Mouse (Mus musculus) CH12.LX (cell line): Measurements from ENCODE around the gene Ptgir. TPM values are rescaled to one million over a fixed set of nuclear protein-coding genes. Genes with fewer than 3 reads are reported as not detected.

Experiments used
- DNase-seq: peaks from one replicate; pipeline ENCODE4 v3.0.0-alpha.2; 2013; ENCODE audit errors: extremely low read depth
- H3K27ac ChIP-seq: 2 replicates; pipeline ENCODE4 v1.5.1; 2012; ENCODE audit warnings: low read depth, mild to moderate bottlenecking, control low read depth, moderate library complexity; ENCODE audit not compliant: insufficient read depth
- H3K27me3 ChIP-seq: replicated peaks from 2 replicates; pipeline ENCODE3; 2012; ENCODE audit warnings: inconsistent platforms
- H3K36me3 ChIP-seq, 2 experiments: replicated peaks in 1 of 2; 2 replicates each; pipeline versions ENCODE3 to v1.6.1; 2012; ENCODE audit warnings: inconsistent platforms in 1 of 2, low read length in 1 of 2, mild to moderate bottlenecking in 1 of 2, mixed read lengths in 1 of 2, moderate library complexity in 1 of 2; ENCODE audit not compliant: control insufficient read depth in 1 of 2, insufficient read depth in 1 of 2
- H3K4me1 ChIP-seq, 2 experiments: 2 replicates each; pipeline ENCODE4 v1.6.1; 2012; ENCODE audit warnings: inconsistent platforms in 1 of 2, moderate library complexity in 1 of 2; ENCODE audit not compliant: insufficient read depth in 2 of 2, control insufficient read depth in 1 of 2
- H3K4me2 ChIP-seq: 2 replicates; pipeline ENCODE4 v1.6.1; 2012; ENCODE audit warnings: low read depth, mild to moderate bottlenecking, control low read depth; ENCODE audit not compliant: poor library complexity, insufficient read depth, severe bottlenecking
- H3K4me3 ChIP-seq, 3 experiments: fragments of 150-350 bp in 1 of 3; sonication (generic) in 1 of 3; replicated peaks in 1 of 3; 2 replicates each; pipeline versions ENCODE3 to v1.5.1; 2011 to 2012; ENCODE audit warnings: low read depth in 2 of 3, low read length in 2 of 3, mild to moderate bottlenecking in 2 of 3, moderate library complexity in 2 of 3, control low read depth in 1 of 3, improper control_type of control experiment in 1 of 3, inconsistent platforms in 1 of 3, mixed read lengths in 1 of 3; ENCODE audit not compliant: poor library complexity in 1 of 3
- H3K79me2 ChIP-seq: replicated peaks from 2 replicates; pipeline ENCODE4 v1.6.1; 2012; ENCODE audit warnings: mild to moderate bottlenecking, moderate library complexity; ENCODE audit not compliant: control insufficient read depth, poor library complexity, insufficient read depth, severe bottlenecking; ENCODE audit errors: extremely low read depth
- H3K9ac ChIP-seq: 2 replicates; pipeline ENCODE4 v1.6.1; 2012; ENCODE audit warnings: low read depth, mild to moderate bottlenecking, control low read depth, moderate library complexity; ENCODE audit not compliant: insufficient read depth
- H3K9me3 ChIP-seq: replicated peaks from 2 replicates; pipeline ENCODE3; 2012; ENCODE audit warnings: low read length, inconsistent platforms, mixed read lengths
- CHD2 ChIP-seq: IDR thresholded peaks from 2 replicates; pipeline ENCODE4 v1.6.1; 2011; ENCODE audit warnings: low read length, improper control_type of control experiment
- CTCF ChIP-seq, 2 experiments: IDR thresholded peaks in 1 of 2; conservative IDR thresholded peaks in 1 of 2; 2 replicates each; pipeline ENCODE4 v1.5.1; 2011 to 2012; ENCODE audit warnings: low read depth in 2 of 2, low read length in 2 of 2, improper control_type of control experiment in 1 of 2, inconsistent platforms in 1 of 2, mild to moderate bottlenecking in 1 of 2, moderate library complexity in 1 of 2
- E2F4 ChIP-seq: IDR thresholded peaks from 2 replicates; pipeline ENCODE4 v1.6.1; 2011; ENCODE audit warnings: low read depth, low read length, improper control_type of control experiment; ENCODE audit not compliant: insufficient replicate concordance
- ELF1 ChIP-seq: IDR thresholded peaks from 2 replicates; pipeline ENCODE4 v1.6.1; 2014; ENCODE audit warnings: low read depth, mild to moderate bottlenecking, inconsistent platforms, low read length, improper control_type of control experiment
- EP300 ChIP-seq: IDR thresholded peaks from 2 replicates; pipeline ENCODE4 v1.6.1; 2011; ENCODE audit warnings: low read length, improper control_type of control experiment
- JUN ChIP-seq: IDR thresholded peaks from 2 replicates; pipeline ENCODE4 v1.6.1; 2011; ENCODE audit warnings: low read depth, mild to moderate bottlenecking, low read length, improper control_type of control experiment, moderate library complexity; ENCODE audit not compliant: insufficient read depth
- KAT2A ChIP-seq: IDR thresholded peaks from 2 replicates; pipeline ENCODE4 v1.6.1; 2012; ENCODE audit warnings: low read length, improper control_type of control experiment, inconsistent platforms; ENCODE audit not compliant: insufficient replicate concordance
- MEF2A ChIP-seq: IDR thresholded peaks from 2 replicates; pipeline ENCODE4 v1.6.1; 2014; ENCODE audit warnings: low read depth, mild to moderate bottlenecking, inconsistent platforms, low read length, improper control_type of control experiment, borderline replicate concordance
- NELFE ChIP-seq: IDR thresholded peaks from 2 replicates; pipeline ENCODE4 v1.6.1; 2011; ENCODE audit warnings: low read depth, low read length, improper control_type of control experiment
- NRF1 ChIP-seq: IDR thresholded peaks from 2 replicates; pipeline ENCODE4 v1.6.1; 2014; ENCODE audit warnings: low read depth, mild to moderate bottlenecking, inconsistent platforms, low read length, improper control_type of control experiment, moderate library complexity
- POLR2AphosphoS2 ChIP-seq: IDR thresholded peaks from 2 replicates; pipeline ENCODE4 v1.6.1; 2011; ENCODE audit warnings: low read depth, low read length, improper control_type of control experiment
- RAD21 ChIP-seq: IDR thresholded peaks from 2 replicates; pipeline ENCODE4 v1.6.1; 2011; ENCODE audit warnings: low read depth, mild to moderate bottlenecking, low read length, improper control_type of control experiment, moderate library complexity
- RCOR1 ChIP-seq: conservative IDR thresholded peaks from 2 replicates; pipeline ENCODE4 v1.6.1; 2012; ENCODE audit warnings: low read depth, mild to moderate bottlenecking, inconsistent platforms, low read length, improper control_type of control experiment
- SIN3A ChIP-seq: IDR thresholded peaks from 2 replicates; pipeline ENCODE4 v1.6.1; 2012; ENCODE audit warnings: low read length, improper control_type of control experiment, inconsistent platforms
- TBP ChIP-seq: conservative IDR thresholded peaks from 2 replicates; pipeline ENCODE4 v1.6.1; 2011; ENCODE audit warnings: low read depth, low read length, improper control_type of control experiment
- TCF12 ChIP-seq: IDR thresholded peaks from 2 replicates; pipeline ENCODE4 v1.6.1; 2014; ENCODE audit warnings: low read depth, mild to moderate bottlenecking, inconsistent platforms, low read length, improper control_type of control experiment
- USF2 ChIP-seq: conservative IDR thresholded peaks from 2 replicates; pipeline ENCODE4 v1.6.1; 2011; ENCODE audit warnings: low read depth, low read length, improper control_type of control experiment
- ZKSCAN1 ChIP-seq: IDR thresholded peaks from 2 replicates; pipeline ENCODE4 v1.6.1; 2012; ENCODE audit warnings: low read depth, inconsistent platforms, low read length, improper control_type of control experiment, borderline replicate concordance
- dilution Hi-C: fragments of 300-500 bp; cut with MboI; formaldehyde crosslinking; loops from 2 replicates; pipeline ENCODE4 v1.14.3; 2020; ENCODE audit warnings: low sequenced_read_pairs; ENCODE audit not compliant: extremely low pct_unique_long_range_greater_than_20kb, extremely low pct_ligation_motif_present
- in situ Hi-C: fragments of 300-500 bp; cut with MboI; formaldehyde crosslinking; loops from 3 replicates; pipeline ENCODE4 v1.14.3; 2019; ENCODE audit warnings: low sequenced_read_pairs, low pct_ligation_motif_present, low pct_unique_long_range_greater_than_20kb, mixed read lengths
- polyA plus RNA-seq: library from polyadenylated mRNA; unstranded; fragments of >175 nt; gene quantifications from 2 replicates; pipeline ENCODE4 v1.2.1, GENCODE M21; 2012; ENCODE audit warnings: low read depth; ENCODE audit not compliant: insufficient read length
- total RNA-seq, 2 experiments: library from RNA; depleted of rRNA; stranded (reverse); fragments of 300-350 nt in 1 of 2; fragments of >200 nt in 1 of 2; gene quantifications; 2 replicates each; pipeline ENCODE4 v1.2.3; 2012 to 2014

The Ptgir gene
- total and polyA plus RNA-seq, 3 experiments, result 3.8 to 31.1 (median 7.0) TPM

GRCm38 (mm10) chr7:16880615-16881014 lies 25.7 kb upstream of the Ptgir start:
- DNase-seq, result no peak
- no peak for TF ChIP-seq SIN3A
- dilution Hi-C loops (no loop called here), in situ Hi-C loops (no loop called here)
- Histone ChIP-seq H3K27me3 (no peaks in the 10 kb centered on the region), H3K9ac (no peak overlapping the region), H3K79me2 (no peaks in the 10 kb centered on the region), H3K36me3 (peaks cover 4 to 56% of the 10 kb centered on the region in 2 experiments), H3K9me3 (peaks cover 14% of the 10 kb centered on the region), H3K27ac (no peak overlapping the region), H3K4me1 (peaks cover 6 to 39% of the 10 kb centered on the region in 2 experiments), H3K4me3 (no peak overlapping the region), H3K4me2 (no peak overlapping the region)

- Histone ChIP-seq H3K9ac (no peak overlapping the region), H3K36me3 (peaks cover 12 to 77% of the 10 kb centered on the region in 2 experiments), H3K9me3 (peaks cover 23% of the 10 kb centered on the region), H3K27ac (no peak overlapping the region)
- no peak for TF ChIP-seq TBP
- no peak for TF ChIP-seq TCF12
- TF ChIP-seq JUN, result no peak
- no peak for TF ChIP-seq RAD21
- no peak for TF ChIP-seq USF2
- TF ChIP-seq MEF2A, result no peak
- no peak for TF ChIP-seq ELF1
- no peak for TF ChIP-seq POLR2AphosphoS2
- TF ChIP-seq KAT2A, result no peak
- TF ChIP-seq NELFE, result no peak
- TF ChIP-seq E2F4, result no peak
- TF ChIP-seq NRF1, result no peak
- no peak for TF ChIP-seq CTCF (conservative IDR thresholded peaks at IDR 0.05 in 1 of 2, IDR thresholded peaks at IDR 0.05 in 1 of 2; ENCODE audit: low read depth in 2 of 2, low read length in 2 of 2)
- no peak for TF ChIP-seq EP300
- no peak for TF ChIP-seq CHD2
- no peak for TF ChIP-seq RCOR1
- TF ChIP-seq ZKSCAN1, result no peak
- TF ChIP-seq, all 38 proteins: peak for 0
- no peak for DNase-seq
- H3K79me2 ChIP-seq, result no peaks in the 10 kb centered on the region
- dilution Hi-C loops (no loop called here), in situ Hi-C loops (no loop called here)
- no peaks in the 10 kb centered on the region for H3K27me3 ChIP-seq
- peaks cover 0 to 22% of the 10 kb centered on the region in 2 experiments; a peak in 2 of 4 replicates for H3K4me1 ChIP-seq
- no peak overlapping the region for H3K4me2 ChIP-seq
- no peak overlapping the region for H3K4me3 ChIP-seq
Measured at GRCm38 (mm10) chr7:16883162-16883561, 23.1 kb upstream of the Ptgir start.
